Mouse (Mus musculus): ENCODE measurements around the gene Epb41l2. TPM values are rescaled to one million over a fixed set of nuclear protein-coding genes. Genes with fewer than 3 reads are reported as not detected.

The Epb41l2 gene
- polyA plus RNA-seq, 1 experiment from 2014 or later = 45.5 TPM

GRCm38 (mm10) chr10:25471944-25472343 is 112.3 kb downstream of the Epb41l2 start:
- Histone ChIP-seq H3K27ac (no peak overlapping the region), H3K27me3 (ENCODE audit: insufficient read depth, low read length) (no peaks in the 10 kb centered on the region), H3K4me3 (replicated peaks; ENCODE audit: low read depth, low read length) (no peak overlapping the region), H3K36me3 (ENCODE audit: insufficient read depth, low read length) (0 out of 2 replicates have a peak, but pooled peaks cover 2% of the 10 kb centered on the region), H3K9me3 (replicated peaks; ENCODE audit: low read length) (no peaks in the 10 kb centered on the region), H3K4me2 (ENCODE audit: low read length) (no peak overlapping the region), H3K9ac (ENCODE audit: low read depth, low read length) (no peak overlapping the region), H3K4me1 (replicated peaks; ENCODE audit: insufficient read depth, low read length) (no peaks in the 10 kb centered on the region)
- WGBS = 80% methylated on average over 2 of the region's 2 CpGs
- no peak for ATAC-seq (replicated peaks; ENCODE audit: low FRiP score, low read depth)
- no peak for TF ChIP-seq CTCF (IDR thresholded peaks at IDR 0.05; ENCODE audit: low read depth)
- no peak for DNase-seq (ENCODE audit: low spot score)

DNA sequence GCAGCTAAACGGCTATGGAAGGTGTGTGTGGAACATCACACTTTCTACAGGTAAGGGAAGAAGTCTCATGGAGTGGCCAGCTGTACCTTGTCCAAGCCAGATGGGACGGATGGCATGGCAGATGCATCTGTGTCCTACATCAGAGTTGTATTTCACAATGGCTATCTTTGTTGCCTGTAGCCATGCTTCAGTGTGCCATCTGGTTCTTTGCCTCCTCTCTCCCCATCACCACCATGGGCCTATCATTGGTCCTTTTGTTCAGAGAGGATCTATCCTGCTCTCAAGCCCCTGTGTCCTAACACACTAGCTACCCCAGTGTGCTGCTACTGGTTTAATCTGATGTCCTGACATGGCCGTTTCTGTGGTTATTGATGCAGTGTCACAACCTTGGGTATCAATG is 120.1 kb downstream of the Epb41l2 start:
- DNase-seq (ENCODE audit: low spot score) = no peak
- Histone ChIP-seq H3K4me1 (replicated peaks; ENCODE audit: insufficient read depth, low read length) (no peaks in the 10 kb centered on the region), H3K27me3 (ENCODE audit: insufficient read depth, low read length) (no peaks in the 10 kb centered on the region), H3K4me3 (replicated peaks; ENCODE audit: low read depth, low read length) (no peak overlapping the region), H3K4me2 (ENCODE audit: low read length) (no peak overlapping the region), H3K27ac (no peak overlapping the region), H3K9me3 (replicated peaks; ENCODE audit: low read length) (no peaks in the 10 kb centered on the region), H3K36me3 (ENCODE audit: insufficient read depth, low read length) (peaks cover 4% of the 10 kb centered on the region; the same call in 1 of the 2 replicates), H3K9ac (ENCODE audit: low read depth, low read length) (no peak overlapping the region)
- no peak for TF ChIP-seq CTCF (IDR thresholded peaks at IDR 0.05; ENCODE audit: low read depth)
- 91% methylated on average over 3 of the region's 3 CpGs for WGBS
- no peak for ATAC-seq (replicated peaks; ENCODE audit: low FRiP score, low read depth)

- Histone ChIP-seq H3K27ac (no peak overlapping the region), H3K9me3 (replicated peaks; ENCODE audit: low read length) (no peaks in the 10 kb centered on the region), H3K4me2 (ENCODE audit: low read length) (no peak overlapping the region), H3K4me3 (replicated peaks; ENCODE audit: low read depth, low read length) (no peak overlapping the region), H3K4me1 (replicated peaks; ENCODE audit: insufficient read depth, low read length) (no peaks in the 10 kb centered on the region), H3K36me3 (ENCODE audit: insufficient read depth, low read length) (peaks cover 4% of the 10 kb centered on the region; the same call in 1 of the 2 replicates), H3K9ac (ENCODE audit: low read depth, low read length) (no peak overlapping the region), H3K27me3 (ENCODE audit: insufficient read depth, low read length) (no peaks in the 10 kb centered on the region)
- no peak for ATAC-seq (replicated peaks; ENCODE audit: low FRiP score, low read depth)
- peak; percentile 3 for DNase-seq (ENCODE audit: low spot score)
- TF ChIP-seq CTCF (IDR thresholded peaks at IDR 0.05; ENCODE audit: low read depth) = no peak
- 28% methylated on average over 5 of the region's 5 CpGs for WGBS
Measured at GRCm38 (mm10) chr10:25482791-25483190, 123.2 kb downstream of the Epb41l2 start.

DNA sequence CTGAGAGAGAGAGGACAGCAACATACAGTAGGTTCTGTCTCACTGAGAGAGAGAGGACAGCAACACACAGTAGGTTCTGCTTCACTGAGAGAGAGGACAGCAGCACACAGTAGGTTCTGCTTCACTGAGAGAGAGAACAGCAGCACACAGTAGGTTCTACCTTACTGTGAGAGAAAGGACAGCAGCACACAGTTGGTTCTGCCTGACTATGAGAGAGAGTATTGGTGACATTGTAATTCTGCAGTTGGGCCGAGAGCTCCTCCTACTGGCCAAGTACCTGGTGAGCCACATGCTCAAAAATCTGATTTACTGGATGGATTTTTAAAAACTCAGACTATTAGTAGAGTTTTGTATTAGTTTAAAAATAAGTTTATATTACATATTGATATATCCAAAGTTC is 128.9 kb downstream of the Epb41l2 start:
- H3K9me3 ChIP-seq (replicated peaks; ENCODE audit: low read length) = no peaks in the 10 kb centered on the region
- no peak overlapping the region for H3K27ac ChIP-seq
- 18% methylated on average over 1 of the region's 1 CpGs for WGBS
- H3K27me3 ChIP-seq (ENCODE audit: insufficient read depth, low read length) = no peaks in the 10 kb centered on the region
- H3K4me2 ChIP-seq (ENCODE audit: low read length) = no peak overlapping the region
- H3K36me3 ChIP-seq (ENCODE audit: insufficient read depth, low read length) = 0 out of 2 replicates have a peak, but pooled peaks cover 3% of the 10 kb centered on the region
- no peaks in the 10 kb centered on the region for H3K4me1 ChIP-seq (replicated peaks; ENCODE audit: insufficient read depth, low read length)
- no peak overlapping the region for H3K4me3 ChIP-seq (replicated peaks; ENCODE audit: low read depth, low read length)
- DNase-seq (ENCODE audit: low spot score) (peak; percentile 83), ATAC-seq (replicated peaks; ENCODE audit: low FRiP score, low read depth) (peak; percentile 29; the same call in 1 of the 2 replicates)
- H3K9ac ChIP-seq (ENCODE audit: low read depth, low read length) = no peak overlapping the region
- TF ChIP-seq CTCF (IDR thresholded peaks at IDR 0.05; ENCODE audit: low read depth) = peak; percentile 83

GRCm38 (mm10) chr10:25499323-25500071 is 139.9 kb downstream of the Epb41l2 start:
- H3K27me3 ChIP-seq (ENCODE audit: insufficient read depth, low read length) = no peaks in the 10 kb centered on the region
- no peak overlapping the region for H3K9ac ChIP-seq (ENCODE audit: low read depth, low read length)
- peak; percentile 40; the same call in 1 of the 2 replicates for TF ChIP-seq CTCF (IDR thresholded peaks at IDR 0.05; ENCODE audit: low read depth)
- H3K36me3 ChIP-seq (ENCODE audit: insufficient read depth, low read length) = 0 out of 2 replicates have a peak, but pooled peaks cover 10% of the 10 kb centered on the region
- no peak overlapping the region for H3K4me2 ChIP-seq (ENCODE audit: low read length)
- no peak for ATAC-seq (replicated peaks; ENCODE audit: low FRiP score, low read depth)
- no peak overlapping the region for H3K27ac ChIP-seq
- no peak overlapping the region for H3K4me3 ChIP-seq (replicated peaks; ENCODE audit: low read depth, low read length)
- no peaks in the 10 kb centered on the region for H3K9me3 ChIP-seq (replicated peaks; ENCODE audit: low read length)
- WGBS = 66% methylated on average over 10 of the region's 10 CpGs
- DNase-seq (ENCODE audit: low spot score) = peak; percentile 14
- H3K4me1 ChIP-seq (replicated peaks; ENCODE audit: insufficient read depth, low read length) = no peaks in the 10 kb centered on the region

DNA sequence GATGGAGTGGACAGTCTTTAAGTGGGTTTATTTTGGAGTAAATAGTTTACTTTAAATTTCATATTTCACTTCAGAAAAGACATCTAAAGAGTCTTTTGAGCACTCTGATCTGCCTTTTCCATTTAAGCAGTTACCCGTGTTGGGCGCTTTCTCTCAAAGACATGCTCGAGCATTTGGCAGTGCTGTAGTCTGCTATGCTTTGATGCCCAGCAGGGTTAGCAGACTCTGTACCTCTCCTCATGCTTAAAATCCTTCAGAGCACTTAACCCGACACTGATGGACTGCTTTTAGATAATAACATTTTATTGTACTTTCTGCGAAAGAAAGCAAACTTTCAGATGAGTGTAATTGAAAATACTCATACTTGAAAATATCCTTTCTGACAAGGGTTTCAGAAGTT is 143.7 kb downstream of the Epb41l2 start:
- no peak for DNase-seq (ENCODE audit: low spot score)
- Histone ChIP-seq H3K27me3 (ENCODE audit: insufficient read depth, low read length) (no peaks in the 10 kb centered on the region), H3K36me3 (ENCODE audit: insufficient read depth, low read length) (peaks cover 5% of the 10 kb centered on the region; the same call in 1 of the 2 replicates), H3K9me3 (replicated peaks; ENCODE audit: low read length) (no peaks in the 10 kb centered on the region), H3K27ac (no peak overlapping the region), H3K4me2 (ENCODE audit: low read length) (no peak overlapping the region), H3K4me3 (replicated peaks; ENCODE audit: low read depth, low read length) (no peak overlapping the region), H3K9ac (ENCODE audit: low read depth, low read length) (no peak overlapping the region), H3K4me1 (replicated peaks; ENCODE audit: insufficient read depth, low read length) (no peaks in the 10 kb centered on the region)
- 85% methylated on average over 5 of the region's 5 CpGs for WGBS
- TF ChIP-seq CTCF (IDR thresholded peaks at IDR 0.05; ENCODE audit: low read depth) = no peak
- ATAC-seq (replicated peaks; ENCODE audit: low FRiP score, low read depth) = no peak
